In genomic region chr11:119685477-119685876, GRCm38 (mm10) we compare ENCODE assay signal across 9 mouse cellular contexts.
A peak's percentile ranks its signal among the peaks of the same experiment; 100 is the strongest.
DNase-seq lines count a peak whose midpoint lies in the region; ATAC-seq and TF ChIP-seq lines count a peak whose summit lies in the region.
"Had no signal": no experiment of that assay in that cellular context is flagged by ENCODE, and none has a peak within 500 bp of the region (broad histone marks: within the 10 kb centered on the region; RNA-seq: fewer than 3 reads in every experiment).

No protein-coding gene starts in this region.

- H3K27me3 ChIP-seq in heart, embryonic 10.5 days (ENCODE audit: insufficient read depth, poor library complexity, severe bottlenecking): no peaks in the 10 kb centered on the region
- H3K27me3 ChIP-seq in stomach, postnatal 0 days (ENCODE audit: control insufficient read depth, insufficient read depth, low read length): no peaks in the 10 kb centered on the region

- no peak overlapping the region for H3K4me3 ChIP-seq in heart, embryonic 10.5 days
- H3K4me3 ChIP-seq in stomach, postnatal 0 days (ENCODE audit: low read depth, low read length): no peak overlapping the region

- no peaks in the 10 kb centered on the region for H3K9me3 ChIP-seq in heart, embryonic 10.5 days
- no peaks in the 10 kb centered on the region for H3K9me3 ChIP-seq in stomach, postnatal 0 days (ENCODE audit: control insufficient read depth, low read length)

- no peak for TF ChIP-seq EP300 in stomach, postnatal 0 days (optimal IDR thresholded peaks at IDR 0.05)

- H3K4me2 ChIP-seq in stomach, postnatal 0 days (replicated peaks; ENCODE audit: low read depth): no peak overlapping the region

- H3K36me3 ChIP-seq in heart, embryonic 10.5 days: no peaks in the 10 kb centered on the region
- no peaks in the 10 kb centered on the region for H3K36me3 ChIP-seq in stomach, postnatal 0 days (ENCODE audit: control insufficient read depth, insufficient read depth, low read length)

- no peak for TF ChIP-seq CTCF in stomach, postnatal 0 days (IDR thresholded peaks at IDR 0.05; ENCODE audit: low read depth)

- 65% methylated on average over 5 of the region's 5 CpGs for WGBS in heart, embryonic 10.5 days
- WGBS in stomach, postnatal 0 days: 9% methylated on average over 5 of the region's 5 CpGs

- no peak overlapping the region for H3K9ac ChIP-seq in stomach, postnatal 0 days (ENCODE audit: low read length)

- H3K27ac ChIP-seq in heart, embryonic 10.5 days: peak overlapping the region; percentile 56; the same call in 1 of the 2 replicates
- H3K27ac ChIP-seq in stomach, postnatal 0 days (replicated peaks): no peak overlapping the region
- H3K27ac ChIP-seq: macrophage had no signal

- no peak for ATAC-seq in stomach, postnatal 0 days (ENCODE audit: low FRiP score, low TSS enrichment)

- peaks cover 75% of the 10 kb centered on the region for H3K4me1 ChIP-seq in heart, embryonic 10.5 days
- H3K4me1 ChIP-seq in stomach, postnatal 0 days (replicated peaks; ENCODE audit: control insufficient read depth, insufficient read depth): peaks cover 7% of the 10 kb centered on the region; the same call in 1 of the 2 replicates

- no peak for DNase-seq in heart, embryonic 10.5 days (ENCODE audit: low spot score)
- DNase-seq in heart, adult 8-10 months (ENCODE audit: low spot score): no peak
- DNase-seq in 3T3-L1 (ENCODE audit: low read depth, low spot score): peak; percentile 87
- peak; percentile 21 for DNase-seq in fat pad, adult 2 months (ENCODE audit: extremely low read depth, low read depth, low spot score)
- peak; percentile 50 to 68 for DNase-seq in kidney, postnatal 36 days
- DNase-seq in stomach, postnatal 0 days (ENCODE audit: low spot score): peak; percentile 26
- no peak for DNase-seq in spleen, postnatal 4 days (ENCODE audit: low spot score in 2 of 2)
- DNase-seq in liver: no peak

Comparison
In these comparisons a context has a peak if more than half of its experiments do, and no peak if none do; other contexts are left out.
1. DNase-seq: peak in 3T3-L1 (single experiment), fat pad, adult 2 months (single experiment), kidney, postnatal 36 days (2 of 2) and stomach, postnatal 0 days (single experiment); none in heart, embryonic 10.5 days (single experiment), heart, adult 8-10 months (single experiment), spleen, postnatal 4 days (0 of 2) and liver (single experiment).